Mouse (Mus musculus) heart, adult 18-20 months (tissue): ENCODE measurements at regions not wholly inside any gene's neighbourhood (a gene's known extent, or its start where the extent isn't known, plus 50 kb on each side); places are given as distances from the start of the nearest gene placed in this dataset.

Experiments used
- DNase-seq, 2 experiments: peaks; one replicate each; pipeline ENCODE4 v3.0.0; 2021 to 2022; ENCODE audit warnings: mixed read lengths in 1 of 2

- no peak for DNase-seq
Measured at GRCm38 (mm10) chr2:122863343-122863970, 98.4 kb downstream of the Sqor start.

GRCm38 (mm10) chr2:122863971-122864348, 98.9 kb downstream of the Sqor start:
- DNase-seq, result no peak

DNA sequence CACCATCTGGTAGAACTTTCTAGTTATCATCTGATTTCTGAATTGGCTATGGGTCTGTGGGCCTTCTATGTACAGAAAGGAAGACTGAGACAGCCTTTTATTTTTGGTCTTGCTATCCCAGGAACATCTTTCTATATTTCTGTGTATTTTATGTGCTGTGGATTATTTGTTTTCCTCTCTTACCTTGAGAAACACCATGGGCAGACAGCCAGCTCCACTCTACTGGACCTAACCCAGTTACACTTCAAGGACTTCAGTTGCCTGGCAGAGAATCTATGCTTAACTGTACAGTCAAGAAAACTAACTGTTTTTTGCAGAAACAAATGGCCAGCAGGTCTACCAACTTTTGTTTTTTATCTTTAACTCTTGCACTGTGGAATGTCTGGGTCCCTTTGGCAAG, 122.1 kb downstream of the Sqor start:
- no peak for DNase-seq

GRCm38 (mm10) chr2:122887526-122887925, 122.5 kb downstream of the Sqor start:
- DNase-seq, result no peak

- DNase-seq, result no peak
Measured at GRCm38 (mm10) chr2:122905129-122906072, 140.4 kb downstream of the Sqor start.

- peak in 1 of 2 experiments; percentile 7 for DNase-seq
Measured at GRCm38 (mm10) chr2:122916772-122917171, 151.7 kb downstream of the Sqor start.

GRCm38 (mm10) chr2:122937922-122938321, 172.9 kb downstream of the Sqor start:
- DNase-seq, result no peak

- no peak for DNase-seq
Measured at GRCm38 (mm10) chr2:122944841-122945240, 179.8 kb downstream of the Sqor start.

- DNase-seq, result no peak
Measured at GRCm38 (mm10) chr2:122945891-122946290, 180.9 kb downstream of the Sqor start.

DNA sequence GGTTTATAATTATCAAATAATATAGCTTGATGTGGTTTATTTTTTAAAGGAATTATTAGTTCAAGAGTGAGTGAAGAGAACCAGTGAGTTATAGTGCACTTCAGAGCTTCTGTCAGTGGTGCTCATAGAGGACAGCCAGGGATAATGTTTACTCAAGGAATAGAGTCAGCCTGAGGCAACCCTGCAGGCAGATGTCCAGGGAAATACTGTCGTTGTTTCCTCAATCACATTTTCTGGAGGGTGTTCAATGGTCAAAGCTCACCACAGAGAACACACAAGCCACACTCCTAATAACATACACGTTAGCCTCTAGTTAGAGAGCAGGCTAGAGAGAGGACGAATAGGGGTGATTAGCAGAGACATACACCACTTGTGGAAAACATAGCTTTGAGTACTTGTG, 184.0 kb downstream of the Sqor start:
- DNase-seq, result no peak

- no peak for DNase-seq
Measured at GRCm38 (mm10) chr2:122961701-122962100, 196.7 kb downstream of the Sqor start.

GRCm38 (mm10) chr2:122968809-122969628, 204.0 kb downstream of the Sqor start:
- no peak for DNase-seq
